Mouse (Mus musculus): ENCODE measurements around the gene Anks1b. TPM values are rescaled to one million over a fixed set of nuclear protein-coding genes. Genes with fewer than 3 reads are reported as not detected.

The Anks1b gene
- total and polyA plus RNA-seq, 3 experiments: 0.11 TPM; not detected in 2

- TF ChIP-seq POLR2AphosphoS5 (IDR thresholded peaks at IDR 0.05; ENCODE audit: insufficient replicate concordance, low read depth, low read length) (no peak), GATA1 (IDR thresholded peaks at IDR 0.05; ENCODE audit: borderline replicate concordance, low read length) (no peak), TAL1 (conservative IDR thresholded peaks at IDR 0.05; ENCODE audit: low read depth, low read length) (no peak), CTCF (IDR thresholded peaks at IDR 0.05; ENCODE audit: low read depth, low read length) (no peak), GATA2 (IDR thresholded peaks at IDR 0.05; ENCODE audit: borderline replicate concordance, low read depth, low read length) (no peak)
- peaks cover 3% of the 10 kb centered on the region for H3K9me3 ChIP-seq (replicated peaks)
- ATAC-seq (ENCODE audit: extremely low read depth, insufficient number of reproducible peaks, low FRiP score, poor library complexity, severe bottlenecking) (no peak), DNase-seq (ENCODE audit: low spot score) (no peak)
- no peaks in the 10 kb centered on the region for H3K27me3 ChIP-seq (ENCODE audit: insufficient read depth, low read length)
- no peaks in the 10 kb centered on the region for H3K4me1 ChIP-seq (ENCODE audit: insufficient read depth, low read depth, low read length)
- no peaks in the 10 kb centered on the region for H3K36me3 ChIP-seq (replicated peaks)
- H3K4me3 ChIP-seq (ENCODE audit: low read depth, low read length): no peak overlapping the region
Observed at GRCm38 (mm10) chr10:90804602-90805095, 931.3 kb downstream of the Anks1b start.

- Histone ChIP-seq H3K9me3 (replicated peaks) (peaks cover 5% of the 10 kb centered on the region), H3K27me3 (ENCODE audit: insufficient read depth, low read length) (no peaks in the 10 kb centered on the region), H3K36me3 (replicated peaks) (no peaks in the 10 kb centered on the region), H3K4me1 (ENCODE audit: insufficient read depth, low read depth, low read length) (no peaks in the 10 kb centered on the region), H3K4me3 (ENCODE audit: low read depth, low read length) (no peak overlapping the region)
- DNase-seq (ENCODE audit: low spot score) (no peak), ATAC-seq (ENCODE audit: extremely low read depth, insufficient number of reproducible peaks, low FRiP score, poor library complexity, severe bottlenecking) (no peak)
- TF ChIP-seq GATA1 (IDR thresholded peaks at IDR 0.05; ENCODE audit: borderline replicate concordance, low read length): no peak
- no peak for TF ChIP-seq TAL1 (conservative IDR thresholded peaks at IDR 0.05; ENCODE audit: low read depth, low read length)
- TF ChIP-seq GATA2 (IDR thresholded peaks at IDR 0.05; ENCODE audit: borderline replicate concordance, low read depth, low read length): no peak
- TF ChIP-seq POLR2AphosphoS5 (IDR thresholded peaks at IDR 0.05; ENCODE audit: insufficient replicate concordance, low read depth, low read length): no peak
- TF ChIP-seq CTCF (IDR thresholded peaks at IDR 0.05; ENCODE audit: low read depth, low read length): no peak
Observed at GRCm38 (mm10) chr10:90808616-90809310, 935.5 kb downstream of the Anks1b start.

- Histone ChIP-seq H3K9me3 (replicated peaks) (peaks cover 5% of the 10 kb centered on the region), H3K27me3 (ENCODE audit: insufficient read depth, low read length) (no peaks in the 10 kb centered on the region), H3K36me3 (replicated peaks) (no peaks in the 10 kb centered on the region), H3K4me3 (ENCODE audit: low read depth, low read length) (no peak overlapping the region), H3K4me1 (ENCODE audit: insufficient read depth, low read depth, low read length) (no peaks in the 10 kb centered on the region)
- TF ChIP-seq POLR2AphosphoS5 (IDR thresholded peaks at IDR 0.05; ENCODE audit: insufficient replicate concordance, low read depth, low read length): no peak
- no peak for TF ChIP-seq GATA2 (IDR thresholded peaks at IDR 0.05; ENCODE audit: borderline replicate concordance, low read depth, low read length)
- TF ChIP-seq TAL1 (conservative IDR thresholded peaks at IDR 0.05; ENCODE audit: low read depth, low read length): no peak
- no peak for TF ChIP-seq GATA1 (IDR thresholded peaks at IDR 0.05; ENCODE audit: borderline replicate concordance, low read length)
- TF ChIP-seq CTCF (IDR thresholded peaks at IDR 0.05; ENCODE audit: low read depth, low read length): no peak
- ATAC-seq (ENCODE audit: extremely low read depth, insufficient number of reproducible peaks, low FRiP score, poor library complexity, severe bottlenecking) (no peak), DNase-seq (ENCODE audit: low spot score) (no peak)
Observed at GRCm38 (mm10) chr10:90809911-90810590, 936.7 kb downstream of the Anks1b start.

DNA sequence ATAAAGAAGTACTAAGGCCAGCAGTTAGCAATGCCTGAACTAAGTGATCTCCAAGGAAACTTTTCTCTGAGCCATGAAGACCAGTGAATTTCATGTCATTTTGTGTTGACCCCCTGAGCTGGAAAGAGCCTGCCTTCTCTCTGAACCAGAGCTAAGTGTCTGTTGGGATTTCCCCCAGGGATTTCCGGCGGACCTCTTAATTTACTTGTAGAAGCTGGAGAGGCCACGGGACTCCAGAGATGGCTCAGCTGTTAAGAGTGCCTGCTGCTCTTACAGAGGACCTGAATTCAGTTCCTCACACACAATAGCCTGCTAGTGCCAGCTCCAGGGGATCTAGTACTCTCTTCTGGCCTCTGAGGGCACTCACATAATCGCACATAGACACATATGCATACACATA lies 938.1 kb downstream of the Anks1b start:
- Histone ChIP-seq H3K36me3 (replicated peaks) (no peaks in the 10 kb centered on the region), H3K27me3 (ENCODE audit: insufficient read depth, low read length) (no peaks in the 10 kb centered on the region), H3K4me3 (ENCODE audit: low read depth, low read length) (no peak overlapping the region), H3K4me1 (ENCODE audit: insufficient read depth, low read depth, low read length) (no peaks in the 10 kb centered on the region), H3K9me3 (replicated peaks) (peaks cover 7% of the 10 kb centered on the region)
- ATAC-seq (ENCODE audit: extremely low read depth, insufficient number of reproducible peaks, low FRiP score, poor library complexity, severe bottlenecking) (no peak), DNase-seq (ENCODE audit: low spot score) (no peak)
- TF ChIP-seq TAL1 (conservative IDR thresholded peaks at IDR 0.05; ENCODE audit: low read depth, low read length): no peak
- TF ChIP-seq CTCF (IDR thresholded peaks at IDR 0.05; ENCODE audit: low read depth, low read length): no peak
- no peak for TF ChIP-seq GATA1 (IDR thresholded peaks at IDR 0.05; ENCODE audit: borderline replicate concordance, low read length)
- no peak for TF ChIP-seq POLR2AphosphoS5 (IDR thresholded peaks at IDR 0.05; ENCODE audit: insufficient replicate concordance, low read depth, low read length)
- TF ChIP-seq GATA2 (IDR thresholded peaks at IDR 0.05; ENCODE audit: borderline replicate concordance, low read depth, low read length): no peak

- H3K9me3 ChIP-seq (replicated peaks): peaks cover 7% of the 10 kb centered on the region
- H3K4me3 ChIP-seq (ENCODE audit: low read depth, low read length): no peak overlapping the region
- DNase-seq (ENCODE audit: low spot score) (no peak), ATAC-seq (ENCODE audit: extremely low read depth, insufficient number of reproducible peaks, low FRiP score, poor library complexity, severe bottlenecking) (no peak)
- no peaks in the 10 kb centered on the region for H3K27me3 ChIP-seq (ENCODE audit: insufficient read depth, low read length)
- no peak for TF ChIP-seq POLR2AphosphoS5 (IDR thresholded peaks at IDR 0.05; ENCODE audit: insufficient replicate concordance, low read depth, low read length)
- no peak for TF ChIP-seq GATA2 (IDR thresholded peaks at IDR 0.05; ENCODE audit: borderline replicate concordance, low read depth, low read length)
- no peak for TF ChIP-seq CTCF (IDR thresholded peaks at IDR 0.05; ENCODE audit: low read depth, low read length)
- no peak for TF ChIP-seq GATA1 (IDR thresholded peaks at IDR 0.05; ENCODE audit: borderline replicate concordance, low read length)
- TF ChIP-seq TAL1 (conservative IDR thresholded peaks at IDR 0.05; ENCODE audit: low read depth, low read length): no peak
- no peaks in the 10 kb centered on the region for H3K4me1 ChIP-seq (ENCODE audit: insufficient read depth, low read depth, low read length)
- no peaks in the 10 kb centered on the region for H3K36me3 ChIP-seq (replicated peaks)
Observed at GRCm38 (mm10) chr10:90813326-90813725, 940.0 kb downstream of the Anks1b start.

GRCm38 (mm10) chr10:90814412-90814811 lies 941.1 kb downstream of the Anks1b start:
- no peak overlapping the region for H3K4me3 ChIP-seq (ENCODE audit: low read depth, low read length)
- no peaks in the 10 kb centered on the region for H3K36me3 ChIP-seq (replicated peaks)
- H3K9me3 ChIP-seq (replicated peaks): peaks cover 7% of the 10 kb centered on the region
- DNase-seq (ENCODE audit: low spot score): no peak
- TF ChIP-seq GATA2 (IDR thresholded peaks at IDR 0.05; ENCODE audit: borderline replicate concordance, low read depth, low read length) (no peak), POLR2AphosphoS5 (IDR thresholded peaks at IDR 0.05; ENCODE audit: insufficient replicate concordance, low read depth, low read length) (no peak), GATA1 (IDR thresholded peaks at IDR 0.05; ENCODE audit: borderline replicate concordance, low read length) (no peak), TAL1 (conservative IDR thresholded peaks at IDR 0.05; ENCODE audit: low read depth, low read length) (no peak), CTCF (IDR thresholded peaks at IDR 0.05; ENCODE audit: low read depth, low read length) (no peak)
- no peaks in the 10 kb centered on the region for H3K4me1 ChIP-seq (ENCODE audit: insufficient read depth, low read depth, low read length)
- no peaks in the 10 kb centered on the region for H3K27me3 ChIP-seq (ENCODE audit: insufficient read depth, low read length)
- no peak for ATAC-seq (ENCODE audit: extremely low read depth, insufficient number of reproducible peaks, low FRiP score, poor library complexity, severe bottlenecking)

All from G1E (cell line).